Mouse (Mus musculus): ENCODE data around the gene Atxn7l3. TPM values are rescaled to one million over a fixed set of nuclear protein-coding genes. Genes with fewer than 3 reads are reported as not detected.

Atxn7l3 gene
- polyA plus RNA-seq, 1 experiment: 80.0 TPM

GRCm38 (mm10) chr11:102334973-102335700 lies 38.7 kb upstream of the Atxn7l3 start:
- Histone ChIP-seq H3K4me1 (peaks cover 16% of the 10 kb centered on the region), H3K4me3 (replicated peaks) (no peak overlapping the region), H3K27me3 (replicated peaks) (peaks cover 31% of the 10 kb centered on the region), H3K9me3 (peaks cover 10% of the 10 kb centered on the region), H3K36me3 (replicated peaks; ENCODE audit: low read length) (no peaks in the 10 kb centered on the region)
- TF ChIP-seq GATA1 (IDR thresholded peaks at IDR 0.05; ENCODE audit: borderline replicate concordance, low read length): no peak
- TF ChIP-seq FLI1 (IDR thresholded peaks at IDR 0.05; ENCODE audit: low read length): no peak

GRCm38 (mm10) chr11:102334010-102334409 lies 37.6 kb upstream of the Atxn7l3 start:
- Histone ChIP-seq H3K4me3 (replicated peaks) (no peak overlapping the region), H3K9me3 (peaks cover 6% of the 10 kb centered on the region)

GRCm38 (mm10) chr11:102333061-102333460 lies 36.6 kb upstream of the Atxn7l3 start:
- Histone ChIP-seq H3K36me3 (replicated peaks; ENCODE audit: low read length) (no peaks in the 10 kb centered on the region), H3K9me3 (peaks cover 6% of the 10 kb centered on the region), H3K4me1 (0 out of 2 replicates have a peak, but pooled peaks cover 5% of the 10 kb centered on the region), H3K4me3 (replicated peaks) (no peak overlapping the region), H3K27me3 (replicated peaks) (peaks cover 38% of the 10 kb centered on the region)
- no peak for TF ChIP-seq FLI1 (IDR thresholded peaks at IDR 0.05; ENCODE audit: low read length)
- no peak for TF ChIP-seq GATA1 (IDR thresholded peaks at IDR 0.05; ENCODE audit: borderline replicate concordance, low read length)

More at GRCm38 (mm10) chr11:102334010-102334409, 37.6 kb upstream of the Atxn7l3 start:
- Histone ChIP-seq H3K27me3 (replicated peaks) (peaks cover 32% of the 10 kb centered on the region), H3K36me3 (replicated peaks; ENCODE audit: low read length) (no peaks in the 10 kb centered on the region), H3K4me1 (peaks cover 12% of the 10 kb centered on the region)
- TF ChIP-seq FLI1 (IDR thresholded peaks at IDR 0.05; ENCODE audit: low read length) (no peak), GATA1 (IDR thresholded peaks at IDR 0.05; ENCODE audit: borderline replicate concordance, low read length) (no peak)

DNA sequence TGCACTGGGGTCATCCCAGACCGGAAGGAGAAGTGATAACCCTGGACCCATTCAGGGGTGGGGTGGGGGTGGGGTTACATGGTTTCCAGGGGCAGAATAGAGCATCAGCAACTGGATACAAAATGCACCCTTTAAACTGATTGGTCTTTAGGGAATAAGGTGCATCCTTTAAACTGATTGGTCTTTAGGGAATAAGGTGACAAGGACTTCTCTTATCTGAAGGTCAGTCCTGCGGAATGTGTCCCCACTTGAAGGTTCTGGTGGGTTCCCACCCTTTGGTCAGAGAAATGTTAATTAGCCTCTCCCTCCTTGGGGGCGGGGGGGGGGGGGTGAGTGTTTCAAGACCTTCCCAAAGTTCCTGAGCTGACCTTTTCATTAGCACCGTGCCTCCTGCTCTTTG lies 35.4 kb upstream of the Atxn7l3 start:
- Histone ChIP-seq H3K36me3 (replicated peaks; ENCODE audit: low read length) (no peaks in the 10 kb centered on the region), H3K27me3 (replicated peaks) (peaks cover 37% of the 10 kb centered on the region), H3K4me1 (0 out of 2 replicates have a peak, but pooled peaks cover 5% of the 10 kb centered on the region), H3K4me3 (replicated peaks) (no peak overlapping the region), H3K9me3 (peaks cover 6% of the 10 kb centered on the region)
- TF ChIP-seq FLI1 (IDR thresholded peaks at IDR 0.05; ENCODE audit: low read length): no peak
- TF ChIP-seq GATA1 (IDR thresholded peaks at IDR 0.05; ENCODE audit: borderline replicate concordance, low read length): no peak

DNA sequence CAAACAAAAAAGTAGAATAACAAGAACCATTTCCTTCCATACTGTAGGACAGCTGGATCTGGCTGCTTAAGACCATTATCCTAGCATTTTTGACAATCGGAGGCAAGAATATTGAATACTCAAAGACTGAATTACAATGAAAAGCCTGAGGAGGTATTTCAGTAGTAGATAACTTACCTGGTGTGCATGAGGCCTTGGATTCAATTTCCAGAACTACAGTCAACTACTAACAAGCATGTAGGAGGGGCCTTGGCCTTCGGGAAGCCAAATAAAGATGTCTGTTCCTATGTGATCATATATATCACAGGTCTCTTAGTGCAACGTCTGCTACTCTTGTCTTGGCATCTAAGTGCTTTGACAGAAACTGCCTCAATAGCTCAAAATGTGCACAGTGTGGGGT lies 33.6 kb upstream of the Atxn7l3 start:
- H3K4me1 ChIP-seq: 0 out of 2 replicates have a peak, but pooled peaks cover 2% of the 10 kb centered on the region
- H3K9me3 ChIP-seq: peaks cover 6% of the 10 kb centered on the region
- peaks cover 36% of the 10 kb centered on the region for H3K27me3 ChIP-seq (replicated peaks)
- H3K4me3 ChIP-seq (replicated peaks): no peak overlapping the region
- TF ChIP-seq FLI1 (IDR thresholded peaks at IDR 0.05; ENCODE audit: low read length) (no peak), GATA1 (IDR thresholded peaks at IDR 0.05; ENCODE audit: borderline replicate concordance, low read length) (no peak)
- H3K36me3 ChIP-seq (replicated peaks; ENCODE audit: low read length): no peaks in the 10 kb centered on the region

- Histone ChIP-seq H3K4me1 (no peaks in the 10 kb centered on the region), H3K27me3 (replicated peaks) (peaks cover 34% of the 10 kb centered on the region), H3K36me3 (replicated peaks; ENCODE audit: low read length) (no peaks in the 10 kb centered on the region), H3K9me3 (peaks cover 6% of the 10 kb centered on the region), H3K4me3 (replicated peaks) (no peak overlapping the region)
- no peak for TF ChIP-seq FLI1 (IDR thresholded peaks at IDR 0.05; ENCODE audit: low read length)
- no peak for TF ChIP-seq GATA1 (IDR thresholded peaks at IDR 0.05; ENCODE audit: borderline replicate concordance, low read length)
Measured at GRCm38 (mm10) chr11:102329518-102329917, 33.1 kb upstream of the Atxn7l3 start.

GRCm38 (mm10) chr11:102327839-102328238 lies 31.4 kb upstream of the Atxn7l3 start:
- no peaks in the 10 kb centered on the region for H3K4me1 ChIP-seq
- H3K9me3 ChIP-seq: peaks cover under 1% of the 10 kb centered on the region
- H3K4me3 ChIP-seq (replicated peaks): no peak overlapping the region
- H3K27me3 ChIP-seq (replicated peaks): peaks cover 46% of the 10 kb centered on the region
- H3K36me3 ChIP-seq (replicated peaks; ENCODE audit: low read length): no peaks in the 10 kb centered on the region
- TF ChIP-seq GATA1 (IDR thresholded peaks at IDR 0.05; ENCODE audit: borderline replicate concordance, low read length) (no peak), FLI1 (IDR thresholded peaks at IDR 0.05; ENCODE audit: low read length) (no peak)

- Histone ChIP-seq H3K27me3 (replicated peaks) (peaks cover 48% of the 10 kb centered on the region), H3K36me3 (replicated peaks; ENCODE audit: low read length) (no peaks in the 10 kb centered on the region), H3K4me1 (no peaks in the 10 kb centered on the region), H3K9me3 (no peaks in the 10 kb centered on the region), H3K4me3 (replicated peaks) (no peak overlapping the region)
- TF ChIP-seq FLI1 (IDR thresholded peaks at IDR 0.05; ENCODE audit: low read length): no peak
- no peak for TF ChIP-seq GATA1 (IDR thresholded peaks at IDR 0.05; ENCODE audit: borderline replicate concordance, low read length)
Measured at GRCm38 (mm10) chr11:102327250-102327649, 30.8 kb upstream of the Atxn7l3 start.

GRCm38 (mm10) chr11:102323516-102323915 lies 27.1 kb upstream of the Atxn7l3 start:
- Histone ChIP-seq H3K4me1 (peaks cover 12% of the 10 kb centered on the region), H3K9me3 (no peaks in the 10 kb centered on the region), H3K27me3 (replicated peaks) (peaks cover 39% of the 10 kb centered on the region), H3K4me3 (replicated peaks) (no peak overlapping the region), H3K36me3 (replicated peaks; ENCODE audit: low read length) (no peaks in the 10 kb centered on the region)
- TF ChIP-seq GATA1 (IDR thresholded peaks at IDR 0.05; ENCODE audit: borderline replicate concordance, low read length) (no peak), FLI1 (IDR thresholded peaks at IDR 0.05; ENCODE audit: low read length) (no peak)

DNA sequence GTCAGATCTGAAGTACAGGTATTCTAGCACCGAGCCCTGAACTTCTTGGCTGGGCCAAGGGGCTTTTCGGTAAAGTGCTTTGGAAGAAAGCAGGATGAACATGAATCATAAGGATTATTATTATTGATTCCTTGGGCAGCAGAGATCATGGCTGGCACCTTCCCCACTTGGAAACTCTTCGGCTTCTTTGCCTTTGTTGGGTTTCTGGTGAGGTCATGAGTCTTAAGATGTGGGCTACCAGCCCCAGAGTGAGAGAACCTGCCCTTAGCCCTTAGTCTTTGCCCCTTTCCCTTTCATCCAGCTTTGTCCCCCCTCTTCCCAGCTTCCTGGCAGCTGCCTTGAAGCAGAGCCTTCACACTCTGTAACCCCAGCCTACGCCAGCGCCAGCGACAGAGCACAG lies 25.5 kb upstream of the Atxn7l3 start:
- TF ChIP-seq GATA1 (IDR thresholded peaks at IDR 0.05; ENCODE audit: borderline replicate concordance, low read length): no peak
- TF ChIP-seq FLI1 (IDR thresholded peaks at IDR 0.05; ENCODE audit: low read length): no peak
- peaks cover 12% of the 10 kb centered on the region for H3K4me1 ChIP-seq
- H3K9me3 ChIP-seq: no peaks in the 10 kb centered on the region
- H3K27me3 ChIP-seq (replicated peaks): peaks cover 29% of the 10 kb centered on the region
- no peaks in the 10 kb centered on the region for H3K36me3 ChIP-seq (replicated peaks; ENCODE audit: low read length)
- no peak overlapping the region for H3K4me3 ChIP-seq (replicated peaks)

Measured in megakaryocyte, embryonic 14.5 days (primary cell).